Mouse (Mus musculus) ES-Bruce4 (cell line): ENCODE results near the gene Tnfsf18.

Experiments used
- CTCF ChIP-seq: IDR thresholded peaks from one replicate; pipeline ENCODE4 v1.8.1; 2011; ENCODE audit warnings: low read depth, low read length
- POLR2A ChIP-seq: IDR thresholded peaks from one replicate; pipeline ENCODE4 v1.8.1; 2011; ENCODE audit warnings: low read length; ENCODE audit not compliant: insufficient read depth

DNA sequence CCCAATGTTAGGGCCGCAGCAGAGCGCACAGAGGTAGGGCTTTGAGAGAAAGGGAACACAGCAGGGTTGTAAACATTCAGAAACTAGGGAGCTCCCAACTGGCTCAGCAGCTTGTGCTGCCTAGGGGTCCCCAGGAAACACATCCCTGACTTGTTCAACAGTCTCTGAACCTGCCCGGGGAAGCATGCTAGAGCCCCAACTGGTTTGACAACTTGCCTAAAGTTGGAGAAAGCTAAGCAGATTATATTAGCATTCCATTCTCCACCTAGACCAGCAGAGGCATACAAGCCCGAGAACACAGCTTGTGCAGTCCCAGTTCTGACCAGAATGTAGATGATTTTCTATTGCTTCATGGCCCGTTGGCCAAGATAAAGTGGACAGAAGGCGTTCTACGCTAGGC is 49.6 kb upstream of the Tnfsf18 start:
- TF ChIP-seq POLR2A (no peak), CTCF (no peak)
